Mouse (Mus musculus) central nervous system, embryonic 18 days (tissue): ENCODE measurements around the gene Cenpu. TPM values are rescaled to one million over a fixed set of nuclear protein-coding genes. Genes with fewer than 3 reads are reported as not detected.

Experiments
- polyA plus RNA-seq: library from polyadenylated mRNA; depleted of rRNA; stranded (reverse); fragments of >200 nt; gene quantifications from 2 replicates; pipeline ENCODE4 v1.2.3, GENCODE M21; 2012; rRNA removed

Cenpu gene
- polyA plus RNA-seq: 3.9 and 5.1 TPM in 2 replicates

DNA sequence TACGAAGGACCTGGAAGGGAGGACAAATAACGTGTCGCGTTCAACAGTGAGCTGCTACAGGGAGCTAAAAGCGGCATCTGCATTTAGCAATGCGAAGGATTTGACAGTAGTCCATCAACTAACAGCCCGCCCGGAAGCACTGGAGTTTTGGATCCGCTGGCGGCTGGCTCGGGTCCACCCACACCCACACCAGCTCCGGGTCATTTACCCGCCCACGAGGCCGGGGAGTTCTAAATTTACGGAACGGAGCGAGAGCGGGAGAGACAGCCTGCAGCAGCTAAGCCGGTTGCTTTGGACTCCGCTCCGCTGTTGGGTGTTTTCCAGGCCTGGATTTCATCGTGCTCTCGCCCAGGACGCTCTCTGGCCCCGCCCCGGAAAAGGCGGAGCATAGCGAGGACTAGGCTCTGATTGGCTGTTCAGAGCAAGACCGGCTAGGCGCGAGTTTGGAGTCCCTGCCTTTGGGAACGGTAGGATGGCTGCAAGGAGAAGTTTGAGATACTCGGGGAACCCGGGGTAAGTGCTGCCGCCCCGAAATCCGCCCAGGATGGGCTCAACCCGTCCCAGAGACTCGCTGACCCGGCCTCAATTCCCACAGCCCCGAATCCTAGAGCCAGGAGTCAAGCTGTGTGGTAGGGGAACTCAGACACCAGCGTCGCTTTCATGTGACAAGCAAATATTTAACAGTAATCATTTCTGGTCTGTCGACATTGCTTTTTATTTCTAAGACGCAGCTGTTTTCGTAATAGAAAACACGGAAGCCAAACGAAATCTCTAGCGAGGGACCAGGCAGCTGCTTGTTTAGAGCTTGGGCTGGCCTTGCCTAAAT is at the start of gene Cenpu:
TSS of gene Cenpu (plus strand) at position 414 of the 826 bp plus-strand sequence.

DNA sequence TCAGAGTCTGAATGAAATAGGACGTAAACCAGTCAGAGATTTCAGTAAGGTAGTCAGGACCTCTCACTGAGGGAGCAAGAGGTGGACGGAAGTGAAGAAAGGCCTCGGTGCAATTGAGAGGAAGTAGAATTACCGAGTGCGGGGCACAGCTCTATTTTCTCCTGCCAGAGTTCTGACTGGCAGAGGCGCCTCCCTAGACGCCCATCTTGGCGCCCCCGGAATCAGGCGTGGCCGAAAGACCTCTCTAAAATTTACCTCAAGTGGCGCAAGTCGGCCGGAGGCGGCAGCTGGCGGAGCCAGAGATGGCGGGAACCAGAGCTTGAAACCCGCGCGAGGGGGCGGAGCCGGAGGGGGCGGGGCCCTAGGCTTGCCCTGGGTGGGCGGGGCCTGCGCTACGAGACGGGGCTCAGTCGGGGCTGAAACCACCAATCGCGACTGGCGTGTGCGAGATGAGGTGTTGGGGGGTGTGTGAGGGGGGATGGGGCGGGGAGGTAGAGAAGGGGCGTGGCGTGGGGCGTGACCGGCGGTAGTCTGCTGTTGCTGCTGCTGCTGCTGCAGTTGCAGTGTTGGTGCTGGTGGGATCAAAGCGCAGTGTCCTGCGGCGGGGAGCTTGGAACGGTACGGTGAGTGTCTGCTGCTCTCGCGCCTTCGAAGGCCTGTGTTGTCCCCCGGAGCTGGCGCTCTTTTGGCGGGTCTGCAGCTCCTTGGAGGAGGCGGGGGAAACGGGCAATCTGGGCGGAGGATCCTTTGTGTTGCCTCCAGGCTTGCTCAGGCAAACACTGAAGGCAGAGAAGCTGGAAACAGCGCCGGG is 65.3 kb downstream of the Cenpu start, which contains the start of the genes Primpol and Casp3:
TSS of gene Primpol (minus strand) at position 334 of the 811 bp plus-strand sequence.
TSS of gene Casp3 (plus strand) at position 413 of the 811 bp plus-strand sequence.

Other genes with a start within 250 kb of the Cenpu start
- 20.4 and 21.5 TPM in 2 replicates for gene Acsl1, start 81.0 kb upstream of the Cenpu start, polyA plus RNA-seq
- gene Primpol, start 65.2 kb downstream of the Cenpu start, polyA plus RNA-seq: 3.0 and 3.9 TPM in 2 replicates
- gene Casp3, start 65.3 kb downstream of the Cenpu start, polyA plus RNA-seq: 195 and 198 TPM in 2 replicates
- 7.6 and 8.4 TPM in 2 replicates for gene Irf2, start 187.7 kb downstream of the Cenpu start, polyA plus RNA-seq